Mouse (Mus musculus) adrenal gland, postnatal 4 days (tissue): ENCODE data around the gene Rpusd3. TPM values are rescaled to one million over a fixed set of nuclear protein-coding genes. Genes with fewer than 3 reads are reported as not detected.

Experiments
- DNase-seq, 2 experiments: peaks; one replicate each; pipeline ENCODE4 v3.0.0; 2021 to 2022; ENCODE audit warnings: low spot score in 2 of 2, mixed read lengths in 2 of 2
- long read RNA-seq, 2 experiments: library from polyadenylated mRNA; stranded (forward); transcript quantifications; one replicate each; pipeline ENCODE4 v2.0.0; 2021
- total RNA-seq, 2 experiments: library from RNA; stranded (reverse); gene quantifications; 2 replicates each; pipeline ENCODE4 v1.2.3; 2021

The Rpusd3 gene
- 10 to 100 TPM; 13.9 to 14.7 TPM for total RNA-seq
- long read RNA-seq, experiment 1, transcript Rpusd3-202 (9 exons, 1,269 nt): major isoform, 11 of 15 reads
- long read RNA-seq, experiment 1, partial matches to known transcripts: 2 of 15 reads
- long read RNA-seq, experiment 1, other reads (novel, unspliced or antisense): 2 of 15 reads
- long read RNA-seq, experiment 2, transcript Rpusd3-202 (9 exons, 1,269 nt): major isoform, 13 of 21 reads
- long read RNA-seq, experiment 2, partial matches to known transcripts: 2 of 21 reads
- long read RNA-seq, experiment 2, other reads (novel, unspliced or antisense): 6 of 21 reads

DNA sequence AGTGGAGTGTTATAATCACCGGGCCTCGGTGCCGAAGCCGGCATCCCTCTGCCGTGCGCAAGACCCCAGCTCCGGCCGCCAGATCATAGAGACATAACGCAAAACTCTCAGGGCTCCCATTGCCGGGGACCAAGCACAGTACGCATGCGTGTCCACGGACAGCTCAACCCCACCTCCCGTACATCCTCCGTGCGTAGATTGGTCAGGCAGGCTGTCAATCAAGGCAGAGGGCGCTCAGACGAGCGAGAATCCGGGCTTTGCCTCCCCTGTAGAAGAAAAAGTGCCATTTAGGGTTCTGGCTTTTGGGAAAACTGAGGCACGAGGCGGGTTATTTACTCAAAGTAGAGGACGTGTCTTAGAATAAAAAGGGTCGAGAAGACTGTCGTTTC is at the start of gene Rpusd3:
TSS of gene Rpusd3 (minus strand) at position 142 of the 389 bp plus-strand sequence.
- DNase-seq: peak; percentile 94 to 97

DNA sequence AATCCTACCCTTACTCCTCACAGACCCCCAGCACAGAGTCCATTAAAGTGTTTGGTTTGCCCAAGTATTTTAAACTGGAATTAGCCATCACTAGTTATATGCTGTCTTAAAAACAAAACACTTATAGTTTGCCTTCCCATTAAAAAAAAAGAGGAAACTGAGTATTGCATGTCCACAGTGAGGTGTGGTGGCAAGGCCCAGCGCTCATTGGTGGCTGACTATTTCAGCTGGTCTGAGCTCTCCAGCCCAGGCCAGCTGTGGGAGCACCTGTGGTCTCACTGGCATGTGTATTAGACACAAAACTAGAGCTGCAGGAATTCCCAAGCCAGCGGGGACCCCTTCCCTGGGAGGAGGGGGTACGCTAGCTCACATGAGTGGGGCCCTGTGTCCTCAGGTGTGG is 49.4 kb upstream of the Rpusd3 start:
- no peak for DNase-seq

DNA sequence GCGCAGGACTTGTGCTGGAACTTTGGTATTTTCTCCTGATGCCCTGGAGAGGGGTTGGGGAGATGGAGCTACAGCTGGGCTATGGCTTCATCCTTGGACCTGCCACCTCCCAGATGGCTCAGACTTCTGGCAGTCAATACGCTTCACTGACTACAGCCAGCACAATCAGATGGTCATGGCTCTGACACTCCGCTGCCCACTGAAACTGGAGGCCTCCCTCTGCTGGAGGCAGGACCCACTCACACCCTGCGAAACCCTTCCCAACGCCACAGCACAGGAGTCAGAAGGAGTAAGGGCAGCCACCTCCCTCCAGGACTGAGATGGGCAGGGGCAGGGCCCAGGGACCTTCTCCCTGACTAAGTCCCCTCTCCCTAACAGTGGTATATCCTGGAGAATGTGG is 46.5 kb upstream of the Rpusd3 start:
- DNase-seq: no peak

DNA sequence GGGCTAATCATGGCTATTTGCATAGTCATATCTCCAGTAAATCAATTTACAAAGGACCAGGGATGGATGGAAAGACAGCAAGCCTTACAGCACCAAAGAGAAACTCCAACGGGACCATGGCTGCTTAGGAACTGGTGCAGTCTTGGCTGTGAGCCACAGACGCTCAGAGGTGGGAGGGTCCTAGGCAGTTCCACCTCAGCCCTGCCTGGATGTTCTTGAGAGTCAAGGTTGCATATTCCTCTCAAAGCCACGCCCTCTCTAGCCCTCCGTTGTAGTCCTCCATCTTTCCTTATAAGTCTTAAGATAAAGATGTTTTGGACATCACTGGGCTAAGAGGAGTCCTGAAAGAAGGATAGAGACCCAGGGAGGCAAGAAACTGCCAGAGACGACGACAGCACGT is 44.9 kb upstream of the Rpusd3 start:
- DNase-seq: no peak

DNA sequence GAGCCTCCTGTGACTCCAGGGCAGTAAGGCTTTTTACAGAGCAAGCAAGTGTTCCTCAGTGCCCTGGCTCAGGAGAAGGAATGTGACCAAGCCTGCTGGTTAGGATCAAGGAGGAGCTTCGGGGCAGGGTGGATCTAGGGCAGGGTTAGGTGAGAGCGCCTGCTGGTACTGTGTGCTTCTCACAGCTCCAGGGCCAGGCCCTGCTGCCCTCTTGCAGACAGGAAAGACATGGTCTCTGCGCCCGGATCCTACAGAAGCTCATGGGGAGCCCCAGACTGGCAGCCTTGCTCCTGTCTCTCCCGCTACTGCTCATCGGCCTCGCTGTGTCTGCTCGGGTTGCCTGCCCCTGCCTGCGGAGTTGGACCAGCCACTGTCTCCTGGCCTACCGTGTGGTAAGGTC is 39.5 kb upstream of the Rpusd3 start:
- no peak for DNase-seq

DNA sequence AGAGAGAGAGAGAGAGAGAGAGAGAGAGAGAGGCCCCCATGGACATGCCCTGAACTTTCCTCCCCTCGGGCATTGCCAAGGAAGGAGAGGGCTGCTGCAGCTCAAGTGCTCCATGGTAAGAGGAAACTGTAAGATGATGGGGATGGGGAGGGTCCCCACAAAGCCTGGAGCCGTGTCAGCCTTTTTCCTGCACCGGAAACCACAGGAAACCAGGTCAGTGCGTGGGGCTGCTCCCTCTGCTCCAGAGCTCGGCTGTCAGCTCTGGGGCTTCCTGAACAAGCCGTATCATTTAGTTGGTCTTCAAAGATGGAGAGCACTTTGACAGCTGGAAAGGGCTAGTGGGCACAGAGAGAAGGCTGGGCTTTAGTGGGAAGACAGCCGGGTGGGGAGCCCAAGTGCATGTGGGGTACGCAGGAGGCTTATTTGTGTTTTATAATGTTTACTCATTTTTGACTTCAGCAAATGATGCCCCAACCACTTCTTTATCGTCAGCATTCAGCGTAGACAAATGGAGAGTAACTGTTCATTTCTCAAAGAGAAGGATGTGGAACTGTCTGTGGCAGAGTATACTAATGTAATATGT is 38.9 kb upstream of the Rpusd3 start, which contains the start of gene Il17re:
TSS of gene Il17re (plus strand) at position 533 of the 583 bp plus-strand sequence.
- no peak for DNase-seq

DNA sequence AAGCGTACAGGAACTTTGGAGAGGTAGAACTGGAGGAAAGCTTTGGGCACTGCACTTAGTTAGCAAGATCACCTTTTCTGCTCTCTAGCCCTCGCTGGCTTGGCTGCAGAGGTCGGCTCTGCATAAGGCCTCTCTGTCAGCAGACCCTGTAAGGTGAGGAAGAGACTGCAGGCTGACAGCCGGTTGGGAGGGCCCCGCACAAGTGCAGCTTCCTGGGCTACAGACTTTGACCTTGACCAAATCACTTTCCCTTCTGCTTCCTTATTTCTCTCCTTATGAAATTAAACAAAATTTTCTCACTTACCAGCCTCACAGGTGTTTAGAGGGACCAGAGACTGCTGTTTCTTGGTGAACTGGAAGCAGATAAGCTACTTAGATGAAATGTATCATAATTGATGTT is 35.9 kb upstream of the Rpusd3 start:
- no peak for DNase-seq

DNA sequence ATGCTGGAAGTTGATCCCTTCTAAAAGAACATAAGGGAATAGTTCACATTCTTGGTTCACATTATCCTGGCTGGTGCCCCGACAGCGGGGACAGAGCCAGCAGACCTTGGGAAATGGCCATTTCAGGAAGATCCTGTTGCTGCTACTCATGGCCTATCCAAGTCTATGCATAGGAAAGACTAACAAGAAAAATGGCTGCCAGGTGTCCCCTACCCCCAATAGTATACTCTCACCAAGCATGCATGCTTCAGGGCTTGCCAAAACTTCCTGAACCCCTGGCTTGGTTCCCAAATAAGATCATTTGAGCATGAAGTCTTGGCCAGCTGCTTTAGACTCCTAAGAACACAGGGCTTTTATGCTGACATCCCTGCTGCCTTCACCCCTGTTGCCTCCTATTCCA is 32.7 kb upstream of the Rpusd3 start:
- DNase-seq: no peak

DNA sequence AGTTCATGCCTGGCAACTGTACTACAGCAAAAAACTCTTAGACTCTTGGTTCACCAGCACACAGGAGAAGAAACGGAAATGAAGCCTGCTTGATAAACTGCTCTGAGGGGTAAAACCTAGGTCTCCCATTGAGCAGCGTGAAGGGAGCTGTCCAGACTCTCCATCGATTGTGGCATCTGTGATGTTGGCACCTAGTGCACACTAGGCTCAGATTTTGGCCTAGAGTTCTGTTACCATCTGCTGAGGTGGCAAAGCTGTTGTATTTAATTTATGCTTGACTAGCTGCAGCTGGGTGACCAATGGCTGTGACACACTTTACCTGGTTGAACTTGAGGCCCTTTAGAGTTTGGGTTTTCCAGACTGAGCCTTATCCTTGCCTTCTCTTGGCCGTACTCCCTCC is 28.5 kb upstream of the Rpusd3 start:
- DNase-seq: no peak

DNA sequence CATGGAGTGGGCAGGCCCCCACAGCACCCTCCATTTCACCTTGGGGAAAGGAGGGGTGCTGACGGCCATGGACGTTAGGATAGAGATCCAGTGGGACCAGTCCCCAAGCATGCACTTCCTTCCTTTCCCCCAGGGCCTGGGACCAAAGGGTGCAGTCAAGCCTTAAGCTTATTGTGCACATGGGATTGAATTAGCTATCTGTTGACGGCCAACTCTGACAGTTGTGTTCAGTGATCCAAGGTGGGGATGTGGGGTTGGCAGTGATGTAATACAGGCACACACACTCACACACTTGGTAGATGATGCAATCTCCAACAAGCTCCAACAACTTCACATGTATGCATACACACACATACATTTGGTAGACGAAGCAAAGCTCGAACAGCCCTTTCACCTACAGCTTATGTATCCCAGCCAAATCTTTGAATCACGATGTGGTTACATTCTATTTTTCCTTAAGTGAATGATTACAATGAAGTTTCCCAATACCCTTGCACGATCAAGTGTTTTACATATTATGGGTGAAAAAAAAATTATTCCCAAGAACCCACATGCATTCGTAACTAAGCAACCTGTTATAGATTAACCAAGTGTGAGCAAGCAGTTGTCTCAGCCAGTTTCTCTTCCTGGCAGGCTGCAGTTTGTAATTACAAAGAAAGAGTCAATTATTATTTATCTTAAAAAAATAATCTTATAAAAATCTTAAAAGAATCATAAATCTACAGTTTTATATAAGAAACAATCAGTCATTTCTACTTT is 25.2 kb upstream of the Rpusd3 start:
- no peak for DNase-seq

DNA sequence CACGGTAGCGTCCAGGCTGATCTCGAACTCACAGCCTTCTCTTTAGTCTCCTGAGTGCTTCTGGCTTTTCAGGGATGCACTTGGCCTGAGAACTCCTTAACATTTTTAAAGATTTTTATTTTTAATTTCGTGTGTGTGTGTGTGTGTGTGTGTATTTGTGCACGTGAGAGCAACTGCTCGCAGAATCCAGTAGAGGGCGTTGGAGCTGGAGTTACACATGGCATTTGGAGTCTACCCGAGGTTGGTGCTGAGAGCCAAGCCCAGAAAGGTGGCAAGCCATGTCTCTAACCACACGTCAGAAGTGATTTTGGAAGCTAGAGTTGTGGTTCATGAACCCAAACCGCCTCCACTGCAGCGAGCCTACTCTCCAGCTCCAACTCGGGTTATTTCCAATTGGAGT is 24.0 kb upstream of the Rpusd3 start:
- no peak for DNase-seq

DNA sequence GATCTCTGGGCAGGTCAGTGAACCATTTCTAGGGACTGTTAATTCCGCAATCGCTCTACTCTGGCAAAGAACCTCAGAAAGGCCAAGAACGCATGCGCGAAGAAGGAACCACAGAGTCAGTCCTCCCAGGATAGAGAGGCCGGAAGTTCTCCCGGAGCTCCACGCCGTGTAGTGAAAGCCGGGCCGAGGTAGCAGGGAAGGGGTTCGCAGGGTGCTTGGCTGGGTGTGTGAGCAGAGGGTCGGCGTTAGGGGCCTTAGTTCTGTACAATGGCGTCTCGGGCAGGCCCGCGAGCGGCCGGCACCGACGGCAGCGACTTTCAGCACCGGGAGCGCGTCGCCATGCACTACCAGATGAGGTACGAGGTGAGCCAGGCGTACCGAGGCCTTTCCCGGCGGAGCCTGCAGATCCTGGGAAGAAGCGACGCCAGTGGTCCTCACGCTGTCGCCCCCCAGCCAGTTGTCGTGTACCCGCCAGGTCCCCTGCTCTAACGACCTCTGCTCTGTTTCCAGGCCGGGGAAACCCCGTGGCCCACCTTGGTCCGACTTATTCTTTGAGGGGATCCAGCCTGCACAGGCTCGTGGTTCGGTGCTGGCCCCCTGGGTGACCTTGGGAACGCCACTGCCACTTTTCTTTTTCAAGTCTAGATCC is 23.4 kb upstream of the Rpusd3 start, which contains the start of gene Jagn1:
TSS of gene Jagn1 (plus strand) at position 128 of the 649 bp plus-strand sequence.
- peak; percentile 86 to 90 for DNase-seq

DNA sequence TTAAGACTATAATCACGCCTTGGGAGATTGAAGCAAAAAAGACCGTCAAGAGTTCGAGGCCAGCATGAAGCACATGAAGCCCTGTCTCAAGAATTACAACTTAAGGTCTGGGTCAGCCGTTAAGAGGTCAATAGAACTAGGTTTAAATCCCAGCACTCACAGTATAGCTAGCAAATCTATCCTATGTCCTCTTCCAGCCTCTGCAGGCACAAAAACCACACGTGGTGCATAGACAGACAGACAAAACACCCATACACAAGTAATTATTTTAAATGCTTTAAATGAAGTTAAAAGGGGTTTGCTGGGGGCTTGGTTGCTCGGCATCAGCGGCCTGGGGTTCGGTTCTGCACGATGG is 22.9 kb upstream of the Rpusd3 start:
- DNase-seq: no peak

DNA sequence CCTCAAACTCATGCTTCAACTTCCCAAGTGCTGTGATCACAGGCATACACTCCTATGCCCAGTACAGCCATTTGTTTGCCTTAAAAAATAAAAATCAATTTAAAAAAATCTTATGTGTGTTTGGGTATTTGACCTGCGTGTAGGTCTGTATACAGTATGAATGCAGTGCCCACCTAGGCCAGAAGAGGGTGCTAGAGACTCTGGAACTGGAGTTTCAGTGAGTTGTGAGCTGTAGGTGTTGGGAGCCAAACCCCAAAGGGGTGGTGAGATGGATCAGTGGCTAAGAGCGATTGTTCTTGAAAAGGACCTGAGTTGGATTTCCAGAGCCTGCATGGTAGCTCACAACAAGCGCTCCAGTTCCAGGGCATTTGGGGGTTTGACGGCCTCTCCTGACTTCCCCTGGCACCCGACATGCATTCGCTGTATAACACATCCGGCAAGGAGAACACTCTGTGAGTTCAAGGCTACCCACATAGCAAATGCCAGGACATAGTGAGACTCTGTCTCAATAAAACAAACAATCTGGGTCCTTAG is 22.1 kb upstream of the Rpusd3 start:
- DNase-seq: peak in 1 of 2 experiments; percentile 52

DNA sequence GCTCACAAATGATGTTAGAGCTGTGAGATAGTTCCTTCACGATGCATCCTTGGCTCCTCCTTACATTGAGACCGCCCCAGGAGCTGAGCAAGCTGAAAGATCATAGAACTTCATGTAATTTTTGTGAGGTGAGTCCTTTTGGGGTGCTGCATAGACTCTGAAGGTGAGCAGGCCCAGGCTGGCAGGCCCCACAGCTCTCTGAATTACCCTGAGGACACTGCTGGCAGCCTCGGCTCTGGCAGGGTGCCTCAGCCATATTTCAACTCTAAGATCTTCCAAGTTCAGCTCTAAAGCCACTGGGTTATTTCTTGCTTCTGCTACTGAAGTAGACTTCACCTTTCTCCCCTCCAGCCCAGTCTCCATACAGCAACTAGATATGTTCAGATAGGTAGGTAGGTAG is 21.5 kb upstream of the Rpusd3 start:
- no peak for DNase-seq

DNA sequence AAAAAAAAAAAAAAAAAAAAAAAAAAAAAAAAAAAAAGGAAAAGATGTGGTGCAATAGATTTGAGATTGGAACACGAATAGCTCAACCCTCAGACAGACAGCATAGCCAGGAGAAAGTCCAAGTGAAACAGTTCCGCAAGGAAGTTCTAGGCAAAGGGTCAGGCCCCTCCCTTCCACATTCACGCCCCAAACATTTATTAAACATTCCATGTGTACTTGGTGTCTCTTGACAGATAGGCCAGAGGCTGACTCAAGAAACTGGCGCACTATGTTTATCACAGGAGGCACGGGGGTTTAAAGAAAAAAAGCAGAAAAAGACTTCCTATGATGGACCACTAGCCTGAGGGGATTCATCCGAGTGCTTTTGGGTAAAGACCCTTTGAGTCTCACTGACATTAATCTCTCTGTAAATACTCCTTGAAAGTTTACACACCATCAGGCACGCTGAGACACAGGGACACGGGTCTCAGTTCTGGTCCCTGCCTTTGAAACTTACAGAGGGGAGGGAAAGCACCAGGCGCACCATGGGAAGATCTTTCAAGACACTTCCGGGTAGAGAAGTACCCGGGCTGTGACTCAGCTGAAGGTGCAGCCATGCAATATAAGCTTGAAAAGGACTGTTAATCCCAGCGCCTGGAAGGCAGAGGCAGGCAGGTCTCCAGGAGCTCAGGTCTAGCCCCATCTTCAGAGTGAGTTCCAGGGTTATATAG is 19.7 kb upstream of the Rpusd3 start:
- DNase-seq: no peak

DNA sequence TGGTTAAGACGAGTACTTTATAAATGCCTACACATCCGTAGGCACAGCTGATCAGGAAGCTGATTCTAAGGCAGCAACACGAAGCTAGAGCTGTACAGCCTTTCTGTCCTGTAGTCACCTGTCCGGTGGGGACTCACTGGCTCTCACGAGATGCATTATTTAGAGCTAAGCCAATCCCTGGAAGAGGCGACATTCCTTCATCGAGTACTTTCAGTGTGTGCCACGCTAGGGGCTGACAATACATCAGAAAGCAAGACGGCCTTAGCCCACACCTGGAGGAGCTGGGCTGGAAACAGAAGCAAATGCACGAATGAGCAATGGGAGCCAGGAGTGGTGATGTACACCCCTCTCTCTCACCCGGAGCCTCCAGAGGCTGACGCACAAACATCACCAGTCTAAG is 18.0 kb upstream of the Rpusd3 start:
- no peak for DNase-seq

DNA sequence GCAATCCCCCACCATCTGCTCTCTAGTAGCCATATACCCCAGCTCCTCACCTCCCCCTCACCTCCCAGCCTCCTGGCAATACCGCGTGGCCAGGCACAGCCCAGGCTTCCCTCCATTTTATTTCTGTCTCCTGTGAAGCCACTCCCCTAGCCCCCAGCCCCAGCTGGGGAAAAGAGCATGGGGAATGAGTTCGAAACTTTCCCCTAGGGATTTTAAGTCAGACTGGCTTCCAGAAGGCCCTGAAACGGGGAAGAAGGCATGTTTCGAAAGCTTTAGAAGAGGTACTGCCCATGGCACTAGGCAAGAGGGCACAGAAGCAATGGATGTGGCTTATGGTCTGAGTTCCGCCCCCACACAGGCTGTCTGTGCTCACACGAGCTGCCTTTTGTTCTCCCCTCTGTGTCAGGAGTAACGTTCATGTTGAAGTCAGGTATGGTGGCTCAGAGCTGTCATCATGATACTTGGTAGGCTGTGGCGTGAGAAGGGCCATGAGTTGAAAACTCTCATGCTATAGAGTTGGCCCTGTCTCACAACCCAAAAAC is 16.6 kb upstream of the Rpusd3 start, which contains the start of gene Cidec:
TSS of gene Cidec (minus strand) at position 97 of the 542 bp plus-strand sequence.
- DNase-seq: no peak

DNA sequence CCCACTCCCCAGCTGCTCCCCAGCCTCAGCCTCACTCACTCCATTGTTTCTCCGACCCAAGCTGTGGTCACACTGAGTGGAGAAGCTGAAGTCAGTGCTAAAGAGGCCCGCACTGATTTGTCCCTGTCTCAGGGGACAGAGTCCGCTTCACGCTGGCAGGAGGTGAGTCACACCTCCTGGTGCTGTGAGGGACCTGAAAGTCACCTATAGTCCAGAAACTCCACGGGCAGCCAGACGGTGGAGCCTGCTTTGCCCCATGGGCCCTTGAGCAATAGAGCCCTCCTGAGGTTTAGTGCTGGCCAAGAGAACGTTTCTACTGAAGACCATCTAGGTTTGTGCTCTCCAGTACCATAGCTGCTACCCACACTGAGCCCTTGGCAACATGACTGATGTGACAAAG is 15.6 kb upstream of the Rpusd3 start:
- DNase-seq: no peak

DNA sequence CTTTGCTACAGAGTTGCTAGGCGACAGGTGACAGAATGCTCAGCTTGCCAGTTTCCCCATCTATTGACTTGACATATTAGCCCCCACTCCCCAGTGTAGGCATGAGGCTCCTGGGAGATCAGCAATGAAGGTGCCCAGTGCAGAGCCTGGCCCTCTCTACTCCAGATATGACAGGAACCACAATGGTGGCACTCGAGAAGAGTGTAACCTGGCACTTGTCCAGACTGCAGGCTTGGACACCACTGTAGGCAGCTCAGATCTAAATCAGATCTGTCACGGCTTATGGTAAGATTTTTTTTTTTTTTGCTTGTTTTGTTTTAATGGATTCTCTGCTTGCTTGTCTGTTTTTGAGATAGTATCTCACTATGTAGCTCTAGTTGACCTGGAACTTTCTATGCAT is 14.5 kb upstream of the Rpusd3 start:
- no peak for DNase-seq

DNA sequence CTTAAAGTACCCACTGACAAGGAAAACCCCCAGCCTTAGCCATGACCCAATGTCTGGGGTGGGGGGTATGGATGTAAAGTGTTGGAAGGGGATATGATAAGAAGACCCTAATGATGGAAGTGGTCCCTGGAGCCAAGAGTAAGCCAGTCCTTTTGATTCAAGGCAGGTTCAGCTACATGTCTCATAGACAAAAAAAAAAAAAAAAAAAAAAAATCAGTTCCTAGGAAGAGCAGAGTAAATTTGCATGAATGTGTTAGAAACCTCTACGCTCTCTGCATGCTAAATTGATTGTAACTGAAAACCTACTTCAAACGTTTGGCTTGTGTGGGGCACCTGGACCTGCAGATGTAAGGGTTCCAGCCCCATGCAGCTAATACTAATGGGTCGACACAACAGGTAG is 12.7 kb upstream of the Rpusd3 start:
- DNase-seq: no peak
